Mouse (Mus musculus) CD4-positive, CD25-positive, alpha-beta regulatory T cell, adult 2 months (primary cell): ENCODE results near the gene Bpnt1.
A peak's percentile ranks its signal among the peaks of the same experiment; 100 is the strongest.

ENCODE experiments used
- DNase-seq: peaks from one replicate; pipeline ENCODE4 v3.0.0-alpha.2; 2012; ENCODE audit warnings: low read depth, low spot score

Gene Bpnt1

DNA sequence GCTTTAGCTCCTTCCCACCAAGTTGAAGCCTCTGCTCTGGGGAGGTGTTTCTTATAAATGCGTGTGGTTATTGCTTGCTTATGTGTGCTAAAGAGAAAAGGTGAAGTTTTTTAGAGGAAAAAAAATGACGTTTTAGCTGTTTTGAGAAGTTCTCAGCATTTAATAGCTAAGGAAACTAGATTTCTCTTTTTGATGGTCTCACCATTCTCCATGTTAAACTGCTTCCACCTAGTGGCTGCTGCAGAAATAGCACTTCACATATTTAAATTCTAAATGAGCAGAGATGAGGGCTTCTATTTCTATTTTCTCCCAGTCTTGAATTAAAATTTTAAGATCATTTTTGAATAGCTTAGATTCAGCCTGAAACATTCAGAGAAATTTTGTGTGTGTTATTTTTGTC is 72.1 kb downstream of the Bpnt1 start:
- DNase-seq: peak; percentile 66

DNA sequence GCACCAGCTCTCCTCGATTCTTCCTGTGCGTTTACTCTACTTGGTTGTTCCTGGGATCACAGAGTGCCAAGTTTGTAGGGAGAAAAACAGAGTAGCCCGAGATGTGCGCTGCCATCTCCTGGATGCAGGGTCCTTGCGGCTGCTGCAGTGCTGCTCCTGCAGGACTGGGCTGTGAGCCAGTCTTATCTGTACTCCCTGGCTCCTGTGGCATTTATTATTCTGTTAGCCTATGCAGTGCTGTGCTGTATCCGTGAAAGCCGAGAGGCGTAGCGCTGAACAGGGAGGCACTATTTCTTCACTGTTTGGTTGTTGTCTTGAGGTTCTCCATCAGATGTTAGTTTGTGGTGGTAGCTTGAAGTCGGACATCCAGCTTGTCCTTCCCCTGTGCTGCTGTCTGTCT is 74.0 kb downstream of the Bpnt1 start:
- no peak for DNase-seq
